Mouse (Mus musculus) lung, adult 2 months (tissue): ENCODE results near the gene Rbm15. TPM values are rescaled to one million over a fixed set of nuclear protein-coding genes. Genes with fewer than 3 reads are reported as not detected.
"Not testable (repeated sequence)": the region's sequence is repeated elsewhere in the genome, so short reads cannot be mapped to it uniquely, and the experiment has no call there.

ENCODE experiments used
- DNase-seq: peaks from one replicate; pipeline ENCODE4 v3.0.0; 2022
- H3K4me1 ChIP-seq: fragments of 200-500 bp; 2 replicates; pipeline ENCODE4 v1.6.1; 2011; ENCODE audit warnings: low read length; ENCODE audit not compliant: control insufficient read depth, insufficient read depth
- H3K4me3 ChIP-seq: fragments of 200-500 bp; replicated peaks from 2 replicates; pipeline ENCODE3; 2011; ENCODE audit warnings: low read depth, mild to moderate bottlenecking, control low read depth, low read length; ENCODE audit errors: extremely low read depth
- CTCF ChIP-seq: fragments of 200-500 bp; IDR thresholded peaks from 2 replicates; pipeline ENCODE4 v1.5.1; 2011; ENCODE audit warnings: mild to moderate bottlenecking, low read length, control low read depth; ENCODE audit not compliant: insufficient read depth
- POLR2A ChIP-seq: fragments of 200-500 bp; IDR thresholded peaks from 2 replicates; pipeline ENCODE4 v1.6.1; 2011; ENCODE audit warnings: low read depth, mild to moderate bottlenecking, control low read depth, low read length, borderline replicate concordance; ENCODE audit errors: extremely low read depth
- WGBS: fragments of 180-500 bp; shearing (Covaris S2); methylation state at CpG from one replicate; pipeline ENCODE4 v1.1.7; 2018; 5-methylcytosine and 5-hydroxymethylcytosine counted together
- polyA plus RNA-seq: library from polyadenylated mRNA; depleted of rRNA; stranded (reverse); fragments of >200 nt; gene quantifications from 2 replicates; pipeline ENCODE4 v1.2.3, GENCODE M21; 2012

The Rbm15 gene
- polyA plus RNA-seq, 1 experiment: 6.0 TPM

DNA sequence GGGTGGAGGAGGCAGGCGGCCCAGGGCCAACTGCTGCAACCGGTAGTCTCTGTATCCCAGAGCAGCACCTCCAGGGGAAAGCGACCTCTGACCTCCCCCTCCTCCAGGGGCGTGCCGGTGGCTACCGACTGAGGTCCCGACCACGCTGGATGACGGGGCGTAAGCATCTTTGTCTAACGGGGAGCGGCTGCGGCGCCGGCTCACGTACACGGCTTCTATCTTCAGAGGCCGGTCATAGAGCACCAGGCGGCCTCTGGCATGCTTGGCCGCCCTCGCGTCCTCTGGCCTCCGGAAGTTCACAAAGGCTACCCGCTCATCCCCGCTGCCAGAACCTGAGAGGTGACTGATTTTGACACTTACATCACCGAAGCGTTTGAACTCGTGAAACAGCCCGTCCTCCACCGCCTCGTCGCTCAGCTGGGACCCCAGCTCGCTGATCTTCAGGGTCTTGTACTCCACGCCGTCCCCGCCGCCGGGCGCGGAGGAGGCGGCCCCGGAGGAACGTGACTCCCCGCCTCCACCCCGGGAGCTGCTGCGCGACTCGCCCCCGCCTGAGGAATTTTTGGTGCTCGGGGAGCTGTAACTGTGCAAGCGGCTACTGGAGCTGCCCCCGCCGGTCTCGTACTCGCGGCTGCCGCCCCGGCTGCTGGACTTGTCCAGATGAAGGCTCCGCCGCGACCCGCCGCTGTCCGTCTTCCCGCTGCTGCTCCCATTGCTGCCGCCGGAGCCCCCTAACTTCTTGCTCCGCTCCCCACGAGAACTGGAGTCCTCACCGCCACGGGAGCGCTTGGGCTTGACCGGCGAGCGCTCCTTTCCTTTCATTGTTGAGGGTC lies 1.1 kb downstream of the Rbm15 start:
- TF ChIP-seq POLR2A (no peak), CTCF (no peak)
- DNase-seq: no peak
- Histone ChIP-seq H3K4me3 (peak overlapping the region; percentile 92), H3K4me1 (peaks cover 15% of the 10 kb centered on the region)
- under 1% methylated on average over 75 of the region's 75 CpGs for WGBS

DNA sequence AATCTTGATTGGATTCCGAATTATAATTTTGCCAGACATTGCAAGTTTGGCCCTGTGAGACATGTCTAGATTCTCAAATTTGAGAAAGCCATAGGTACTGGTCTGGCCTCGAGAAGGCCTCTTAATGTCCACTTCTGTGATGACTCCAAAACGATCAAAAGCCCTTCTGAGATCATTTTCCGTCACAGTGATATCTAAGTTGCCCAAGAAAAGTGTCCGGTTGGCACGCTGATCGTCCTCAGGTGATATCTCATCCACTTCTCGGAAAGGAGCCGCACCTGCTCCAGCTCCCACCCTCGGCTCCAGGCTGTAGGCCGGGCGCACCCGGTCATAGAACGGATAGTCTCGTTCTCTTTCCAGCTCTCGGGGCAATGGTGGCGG lies 1.7 kb downstream of the Rbm15 start:
- no peak for TF ChIP-seq CTCF
- TF ChIP-seq POLR2A: no peak
- 19% methylated on average over 17 of the region's 17 CpGs for WGBS
- H3K4me1 ChIP-seq: peaks cover 15% of the 10 kb centered on the region
- peak overlapping the region; percentile 92 for H3K4me3 ChIP-seq
- no peak for DNase-seq

DNA sequence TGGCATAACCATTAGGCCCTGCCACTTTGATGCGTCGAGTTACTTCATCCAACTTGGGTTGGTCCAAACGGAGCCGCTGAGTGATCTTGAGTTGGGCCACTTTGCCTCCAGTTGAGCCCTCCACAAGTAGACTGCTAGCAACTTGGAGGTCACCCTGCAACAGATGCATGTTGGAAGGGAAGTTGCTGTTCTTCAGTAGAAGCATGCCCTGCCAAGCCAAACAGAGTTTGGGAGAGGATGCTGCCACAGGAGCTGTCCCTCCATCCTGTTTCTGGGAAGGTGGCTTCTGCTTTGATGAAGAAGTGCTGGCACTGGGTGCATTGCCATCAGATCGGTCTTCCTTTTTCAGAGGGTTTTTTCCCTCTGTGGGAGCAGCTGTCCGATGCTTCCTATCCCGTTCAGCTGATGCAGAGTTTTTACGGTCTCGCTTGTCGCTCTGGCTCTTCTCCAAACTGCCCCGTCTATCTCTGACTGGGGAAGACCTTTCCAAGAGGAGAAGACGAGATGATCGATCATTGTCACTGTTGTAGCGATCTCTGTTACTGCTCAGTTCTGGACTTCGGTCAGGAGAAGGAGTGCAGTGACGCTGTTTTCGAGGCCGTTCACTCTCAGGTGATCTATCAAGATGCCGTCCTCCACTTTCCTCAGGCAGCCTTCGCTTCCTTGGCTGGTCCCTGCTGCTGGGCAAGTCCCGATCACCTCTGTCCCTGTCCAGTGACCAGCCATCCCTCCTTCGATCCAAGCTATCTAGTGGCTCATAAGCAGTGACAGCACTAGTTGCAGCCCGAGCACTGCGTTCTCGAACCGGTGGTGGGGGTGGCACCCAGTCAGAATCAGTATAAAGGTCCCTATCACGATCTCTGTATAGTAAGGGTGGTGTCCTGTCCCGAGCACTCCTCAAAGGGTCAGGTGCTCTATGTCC lies 2.7 kb downstream of the Rbm15 start:
- WGBS: 50% methylated on average over 28 of the region's 28 CpGs
- Histone ChIP-seq H3K4me1 (peaks cover 15% of the 10 kb centered on the region), H3K4me3 (no peak overlapping the region)
- TF ChIP-seq POLR2A: no peak
- TF ChIP-seq CTCF: no peak
- no peak for DNase-seq

DNA sequence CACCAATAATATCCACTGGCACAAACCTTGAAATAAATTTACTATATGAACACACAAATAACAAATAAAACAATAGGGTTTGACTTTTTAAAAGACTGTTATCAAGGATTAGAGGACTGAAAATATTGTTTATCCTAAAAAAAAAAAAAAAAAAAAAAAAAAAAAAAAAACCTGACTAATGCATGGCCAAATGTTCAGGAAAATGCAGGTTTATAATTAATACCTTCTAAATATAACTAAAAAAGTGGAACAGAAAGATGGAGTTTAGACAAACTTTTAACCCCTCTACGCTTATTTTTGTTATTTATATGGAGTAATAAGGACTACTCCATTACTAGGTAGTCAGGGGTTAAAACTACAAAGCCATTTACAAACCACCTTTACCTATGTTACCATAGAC lies 7.0 kb downstream of the Rbm15 start:
- no peak for DNase-seq
- Histone ChIP-seq H3K4me1 (peaks cover 10% of the 10 kb centered on the region), H3K4me3 (no peak overlapping the region)
- WGBS: 100% methylated on average over 1 of the region's 1 CpGs
- TF ChIP-seq CTCF (no peak), POLR2A (no peak)

DNA sequence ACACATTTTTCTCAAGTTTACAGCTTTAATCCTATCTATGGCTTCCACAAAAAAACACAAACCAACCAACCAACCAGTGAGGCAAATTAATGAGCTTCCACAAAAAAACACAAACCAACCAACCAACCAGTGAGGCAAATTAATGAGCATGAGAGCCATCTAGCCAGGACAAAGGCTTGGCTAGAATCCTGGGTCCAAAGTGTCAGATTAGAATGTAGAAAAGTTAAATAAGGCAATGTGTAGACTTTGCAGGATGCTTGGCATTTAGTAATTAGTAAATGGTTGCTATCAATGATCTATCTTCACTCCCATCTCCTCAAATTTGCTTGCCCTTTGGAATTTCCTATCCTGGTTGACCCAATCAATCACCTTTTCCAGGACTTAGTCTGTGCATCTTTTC lies 11.7 kb downstream of the Rbm15 start:
- DNase-seq: no peak
- H3K4me3 ChIP-seq: no peak overlapping the region
- no peak for TF ChIP-seq CTCF
- no peak for TF ChIP-seq POLR2A

DNA sequence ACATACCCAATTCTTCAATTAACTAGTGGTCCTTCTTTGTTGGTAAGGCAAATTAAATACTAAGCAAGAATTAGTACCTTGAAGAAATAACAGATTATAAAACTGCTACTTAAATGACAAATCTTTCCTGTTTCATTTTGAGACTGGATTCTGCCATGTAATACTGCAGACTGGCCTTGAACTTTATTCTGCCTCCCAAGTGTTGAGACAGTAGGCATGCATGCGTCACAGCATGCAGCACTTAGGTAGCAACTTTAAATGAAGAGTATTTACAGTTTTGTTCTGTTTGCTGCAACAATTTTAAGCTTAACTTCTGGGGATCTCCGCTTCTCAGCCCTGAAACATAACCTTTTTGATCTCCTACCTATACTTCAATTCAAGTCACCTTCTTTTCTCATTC lies 12.3 kb downstream of the Rbm15 start:
- TF ChIP-seq CTCF (no peak), POLR2A (no peak)
- Histone ChIP-seq H3K4me1 (peaks cover 3% of the 10 kb centered on the region), H3K4me3 (no peak overlapping the region)
- no peak for DNase-seq
- WGBS: 83% methylated on average over 2 of the region's 2 CpGs

More for the DNA sequence above, 11.7 kb downstream of the Rbm15 start:
- peaks cover 3% of the 10 kb centered on the region for H3K4me1 ChIP-seq

DNA sequence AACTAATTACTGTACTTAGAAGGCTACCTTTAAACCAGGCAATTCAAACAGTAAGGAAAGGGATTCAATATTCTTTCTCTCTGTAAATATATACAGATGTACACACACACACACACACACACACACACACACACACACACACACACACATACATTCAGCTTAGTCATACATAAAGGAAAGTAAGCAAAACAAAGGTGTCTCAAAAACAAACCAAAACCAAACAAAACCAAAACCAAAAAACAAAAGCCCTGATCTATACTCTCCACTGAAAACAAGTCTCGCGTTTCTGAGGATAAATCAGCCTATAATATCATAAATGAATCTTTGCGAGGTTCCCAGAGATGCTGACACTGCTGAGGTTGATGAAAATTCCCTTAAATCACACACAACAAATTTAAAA lies 16.1 kb downstream of the Rbm15 start:
- Histone ChIP-seq H3K4me3 (no peak overlapping the region), H3K4me1 (no peaks in the 10 kb centered on the region; the same call in none of the 2 replicates)
- TF ChIP-seq POLR2A: no peak
- no peak for TF ChIP-seq CTCF
- WGBS: 93% methylated on average over 3 of the region's 3 CpGs
- no peak for DNase-seq

DNA sequence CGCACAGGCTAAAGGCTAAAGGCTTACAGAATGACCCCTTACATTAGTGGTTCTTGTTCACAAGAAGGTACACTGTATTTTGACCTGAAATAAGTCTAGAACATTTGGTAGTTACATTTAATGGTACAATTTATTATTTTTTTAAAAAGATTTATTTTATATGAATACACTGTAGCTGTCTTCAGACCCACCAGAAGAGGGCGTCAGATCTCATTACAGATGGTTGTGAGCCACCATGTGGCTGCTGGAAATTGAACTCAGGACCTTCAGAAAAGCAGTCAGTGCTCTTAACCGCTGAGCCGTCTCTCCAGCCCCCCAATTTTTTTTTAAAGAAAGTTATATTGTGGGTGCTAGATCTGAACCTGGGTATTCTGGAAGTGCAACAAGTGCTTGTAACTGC lies 36.6 kb downstream of the Rbm15 start:
- H3K4me3 ChIP-seq, DNase-seq, H3K4me1 ChIP-seq: not testable (repeated sequence)
- WGBS: 84% methylated on average over 4 of the region's 4 CpGs

DNA sequence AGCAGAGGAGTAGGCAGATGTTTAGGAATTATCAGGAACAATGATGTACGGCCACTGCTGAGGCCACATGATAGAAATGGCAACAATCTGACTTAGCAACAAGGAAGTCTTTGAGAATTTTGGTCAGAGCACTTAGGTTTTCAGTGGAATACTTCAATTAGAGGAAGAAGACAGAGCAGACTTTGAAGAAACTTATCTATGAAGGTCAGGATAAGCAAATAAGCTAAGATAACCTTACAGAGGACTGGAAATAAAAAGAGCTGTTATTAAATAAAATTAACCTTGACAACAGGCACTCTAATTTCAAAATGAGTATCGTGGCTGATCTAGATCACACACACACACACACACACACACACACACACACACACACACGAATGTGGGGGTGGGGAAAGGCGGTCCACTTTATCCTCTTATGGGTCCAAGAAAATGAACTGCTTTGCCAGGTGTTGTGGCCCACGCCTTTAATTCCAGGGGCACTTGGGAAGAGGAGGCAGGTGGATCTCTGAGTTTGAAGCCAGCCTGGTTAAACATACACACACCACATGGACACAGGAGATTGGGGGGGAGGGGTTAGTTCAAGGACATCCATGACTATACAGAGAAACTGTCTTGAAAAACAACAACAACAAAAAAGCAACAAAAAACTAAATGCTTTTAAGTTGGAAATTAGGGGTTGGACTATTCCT lies 37.7 kb downstream of the Rbm15 start:
- H3K4me1 ChIP-seq: no peaks in the 10 kb centered on the region
- no peak for DNase-seq
- no peak for TF ChIP-seq CTCF
- no peak for TF ChIP-seq POLR2A
- H3K4me3 ChIP-seq: no peak overlapping the region
- WGBS: 67% methylated on average over 5 of the region's 5 CpGs

DNA sequence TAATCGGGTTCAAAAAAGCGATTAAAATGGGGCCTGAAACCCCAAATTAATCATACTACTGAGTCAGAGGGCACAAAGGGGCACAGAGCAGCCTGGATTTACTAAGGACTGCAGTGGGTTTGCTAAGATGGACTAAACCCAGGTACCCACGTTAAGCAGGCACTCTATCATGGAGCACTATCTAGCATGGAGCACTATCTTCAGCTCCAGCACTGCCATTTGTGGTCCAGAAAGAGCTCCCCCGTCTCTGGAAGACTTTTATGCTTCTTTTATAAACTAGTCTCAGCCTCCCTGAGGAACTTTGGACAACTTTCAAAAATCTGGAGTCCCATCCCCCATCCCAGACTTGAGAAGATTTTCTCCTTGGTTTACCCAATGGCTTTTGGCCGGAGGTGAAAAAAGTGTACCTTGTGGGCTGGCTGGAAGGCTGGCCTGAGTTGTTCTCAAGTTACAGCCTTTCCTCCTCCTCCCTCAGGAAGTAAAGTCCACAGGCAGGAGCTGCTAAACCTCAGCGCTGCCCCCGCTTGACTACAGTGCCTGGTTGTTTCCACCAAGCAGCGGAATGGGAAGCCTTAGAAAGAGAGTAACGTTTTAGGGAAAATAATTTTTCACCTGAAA lies 42.6 kb downstream of the Rbm15 start, which contains the start of gene Slc16a4:
Gene Slc16a4, plus strand, starts transcription at position 467 of the 618 bp plus-strand sequence.
- H3K4me3 ChIP-seq: no peak within 1 kb of the TSS
- peak; percentile 7 for DNase-seq
- TF ChIP-seq POLR2A (no peak), CTCF (no peak)
- no peaks in the 10 kb centered on the region; the same call in 1 of the 2 replicates for H3K4me1 ChIP-seq
- 26% methylated on average over 9 of the region's 9 CpGs for WGBS
